Mouse (Mus musculus): Measurements from ENCODE around the gene Plch1.

Plch1 gene

GRCm38 (mm10) chr3:63899309-63899695 lies at the start of gene Plch1:
Gene Plch1 (minus strand): TSS chr3:63899472.
- peak; percentile 50 for DNase-seq

GRCm38 (mm10) chr3:63941204-63941850 lies 42.1 kb upstream of the Plch1 start:
- DNase-seq = no peak

- no peak for DNase-seq
Measured at GRCm38 (mm10) chr3:63938928-63939327, 39.7 kb upstream of the Plch1 start.

- peak; percentile 87 for DNase-seq
Measured at GRCm38 (mm10) chr3:63928878-63929859, 29.9 kb upstream of the Plch1 start, which contains the start of gene E130311K13Rik. Gene E130311K13Rik (minus strand): TSS chr3:63929472.

GRCm38 (mm10) chr3:63919634-63920033 lies 20.4 kb upstream of the Plch1 start:
- peak; percentile 43 for DNase-seq

GRCm38 (mm10) chr3:63910301-63910700 lies 11.0 kb upstream of the Plch1 start:
- DNase-seq = no peak

- no peak for DNase-seq
Measured at GRCm38 (mm10) chr3:63905241-63905640, 6.0 kb upstream of the Plch1 start.

- DNase-seq = no peak
Measured at GRCm38 (mm10) chr3:63904157-63904556, 4.9 kb upstream of the Plch1 start.

- DNase-seq = no peak
Measured at GRCm38 (mm10) chr3:63900021-63900571, 824 bp upstream of the Plch1 start.

GRCm38 (mm10) chr3:63898581-63899308 lies 527 bp downstream of the Plch1 start:
- DNase-seq = peak; percentile 59

GRCm38 (mm10) chr3:63897177-63897576 lies 2.1 kb downstream of the Plch1 start:
- DNase-seq = no peak

GRCm38 (mm10) chr3:63896303-63896702 lies 3.0 kb downstream of the Plch1 start:
- DNase-seq = no peak

- DNase-seq = no peak
Measured at GRCm38 (mm10) chr3:63895786-63896185, 3.5 kb downstream of the Plch1 start.

GRCm38 (mm10) chr3:63893677-63894076 lies 5.6 kb downstream of the Plch1 start:
- DNase-seq = no peak

GRCm38 (mm10) chr3:63892154-63892553 lies 7.1 kb downstream of the Plch1 start:
- no peak for DNase-seq

GRCm38 (mm10) chr3:63881065-63881464 lies 18.2 kb downstream of the Plch1 start:
- no peak for DNase-seq

- no peak for DNase-seq
Measured at GRCm38 (mm10) chr3:63878995-63879666, 20.1 kb downstream of the Plch1 start.

- DNase-seq = no peak
Measured at GRCm38 (mm10) chr3:63872818-63873217, 26.5 kb downstream of the Plch1 start.

- no peak for DNase-seq
Measured at GRCm38 (mm10) chr3:63871249-63871648, 28.0 kb downstream of the Plch1 start.

GRCm38 (mm10) chr3:63868285-63868684 lies 31.0 kb downstream of the Plch1 start:
- no peak for DNase-seq

GRCm38 (mm10) chr3:63865069-63865468 lies 34.2 kb downstream of the Plch1 start:
- no peak for DNase-seq

- DNase-seq = no peak
Measured at GRCm38 (mm10) chr3:63862716-63863115, 36.6 kb downstream of the Plch1 start.

Measured in thymus, postnatal 14 days (tissue).